22 mouse cellular contexts compared by ENCODE assay signal in genomic region chr12:77594092-77594491, GRCm38 (mm10).
A peak's percentile ranks its signal among the peaks of the same experiment; 100 is the strongest.
DNase-seq lines count a peak whose midpoint lies in the region; ATAC-seq and TF ChIP-seq lines count a peak whose summit lies in the region.
"Had no signal": no experiment of that assay in that cellular context is flagged by ENCODE, and none has a peak within 500 bp of the region (broad histone marks: within the 10 kb centered on the region; RNA-seq: fewer than 3 reads in every experiment).

No protein-coding gene starts in this region.

- H3K4me2 ChIP-seq in midbrain, postnatal 0 days (ENCODE audit: low read depth, low read length, poor library complexity, severe bottlenecking), result no peak overlapping the region
- H3K4me2 ChIP-seq in midbrain, embryonic 16.5 days (ENCODE audit: low read length), result no peak overlapping the region
- H3K4me2 ChIP-seq in stomach, postnatal 0 days (replicated peaks; ENCODE audit: low read depth), result no peak overlapping the region

- intact Hi-C loops in left cerebral cortex, postnatal 4 days (cut with DNase I), result no loop called here

- TF ChIP-seq EP300 in stomach, postnatal 0 days (optimal IDR thresholded peaks at IDR 0.05), result no peak

- no peak overlapping the region for H3K9ac ChIP-seq in midbrain, postnatal 0 days (replicated peaks; ENCODE audit: low read length, poor library complexity, severe bottlenecking)
- H3K9ac ChIP-seq in midbrain, embryonic 16.5 days (ENCODE audit: low read depth, low read length), result no peak overlapping the region
- no peak overlapping the region for H3K9ac ChIP-seq in stomach, postnatal 0 days (ENCODE audit: low read length)

- DNase-seq in cerebellum, postnatal 10 days, result peak; percentile 67 to 68
- no peak for DNase-seq in cerebellum, postnatal 25 days
- peak; percentile 45 for DNase-seq in left cerebral cortex, postnatal 4 days
- no peak for DNase-seq in left cerebral cortex, adult 11 months (ENCODE audit: low spot score)
- DNase-seq in midbrain, postnatal 0 days (ENCODE audit: low spot score), result peak; percentile 57
- DNase-seq in 416B (ENCODE audit: low read depth), result peak; percentile 10
- no peak for DNase-seq in stomach, postnatal 0 days (ENCODE audit: low spot score)
- DNase-seq: adrenal gland, adult 2 months; adrenal gland, adult 8-10 months; adrenal gland, postnatal 10 days; adrenal gland, postnatal 14 days; adrenal gland, postnatal 25 days; adrenal gland, postnatal 36 days; B cell, adult 2 months; cerebellum, adult 11 months; cerebellum, adult 11-12 months had no signal

- no peaks in the 10 kb centered on the region for H3K9me3 ChIP-seq in midbrain, postnatal 0 days (ENCODE audit: low read length)
- H3K9me3 ChIP-seq in midbrain, embryonic 16.5 days (replicated peaks; ENCODE audit: control insufficient read depth, low read length, poor library complexity, severe bottlenecking), result no peaks in the 10 kb centered on the region
- no peaks in the 10 kb centered on the region for H3K9me3 ChIP-seq in stomach, postnatal 0 days (ENCODE audit: control insufficient read depth, low read length)
- H3K9me3 ChIP-seq: G1E had no signal

- no peaks in the 10 kb centered on the region for H3K36me3 ChIP-seq in midbrain, postnatal 0 days (ENCODE audit: insufficient read depth, low read length)
- H3K36me3 ChIP-seq in midbrain, embryonic 16.5 days (ENCODE audit: control insufficient read depth, insufficient read depth, low read length), result no peaks in the 10 kb centered on the region
- H3K36me3 ChIP-seq in stomach, postnatal 0 days (ENCODE audit: control insufficient read depth, insufficient read depth, low read length), result no peaks in the 10 kb centered on the region
- H3K36me3 ChIP-seq: G1E had no signal

- no peak overlapping the region for H3K27ac ChIP-seq in midbrain, postnatal 0 days (ENCODE audit: low read depth, low read length)
- no peak overlapping the region for H3K27ac ChIP-seq in midbrain, embryonic 16.5 days (ENCODE audit: low read length)
- no peak overlapping the region for H3K27ac ChIP-seq in stomach, postnatal 0 days (replicated peaks)

- no peak for TF ChIP-seq CTCF in midbrain, postnatal 0 days (IDR thresholded peaks at IDR 0.05)
- TF ChIP-seq CTCF in stomach, postnatal 0 days (IDR thresholded peaks at IDR 0.05; ENCODE audit: low read depth), result no peak

- H3K4me3 ChIP-seq in midbrain, postnatal 0 days (ENCODE audit: low read depth, low read length), result no peak overlapping the region
- H3K4me3 ChIP-seq in midbrain, embryonic 16.5 days (ENCODE audit: low read depth, low read length), result no peak overlapping the region
- no peak overlapping the region for H3K4me3 ChIP-seq in stomach, postnatal 0 days (ENCODE audit: low read depth, low read length)

- H3K4me1 ChIP-seq in midbrain, postnatal 0 days (ENCODE audit: insufficient read depth, low read length), result 0 out of 2 replicates have a peak, but pooled peaks cover 5% of the 10 kb centered on the region
- no peaks in the 10 kb centered on the region; the same call in 1 of the 2 replicates for H3K4me1 ChIP-seq in midbrain, embryonic 16.5 days (ENCODE audit: control insufficient read depth, insufficient read depth, low read length)
- H3K4me1 ChIP-seq in stomach, postnatal 0 days (replicated peaks; ENCODE audit: control insufficient read depth, insufficient read depth), result no peaks in the 10 kb centered on the region

- no peaks in the 10 kb centered on the region for H3K27me3 ChIP-seq in midbrain, postnatal 0 days (ENCODE audit: insufficient read depth, low read length)
- H3K27me3 ChIP-seq in midbrain, embryonic 16.5 days (ENCODE audit: control insufficient read depth, insufficient read depth, low read depth, low read length), result no peaks in the 10 kb centered on the region
- H3K27me3 ChIP-seq in stomach, postnatal 0 days (ENCODE audit: control insufficient read depth, insufficient read depth, low read length), result no peaks in the 10 kb centered on the region
- H3K27me3 ChIP-seq: CH12.LX had no signal

- ATAC-seq in midbrain, postnatal 0 days (ENCODE audit: low FRiP score), result no peak
- ATAC-seq in midbrain, embryonic 16.5 days, result no peak
- ATAC-seq in stomach, postnatal 0 days (ENCODE audit: low FRiP score, low TSS enrichment), result no peak
- ATAC-seq: activated CD4-positive, CD25-positive, alpha-beta regulatory T cell, adult 4 months; CD4-positive, CD25-positive, alpha-beta regulatory T cell, adult 4 months; Patski had no signal

- WGBS in midbrain, postnatal 0 days, result 85% methylated on average over 1 of the region's 1 CpGs
- WGBS in midbrain, embryonic 16.5 days, result 100% methylated on average over 1 of the region's 1 CpGs
- WGBS in stomach, postnatal 0 days, result 80% methylated on average over 1 of the region's 1 CpGs

Comparison
In these comparisons a context has a peak if more than half of its experiments do, and no peak if none do; other contexts are left out.
1. DNase-seq: peak in cerebellum, postnatal 10 days (2 of 2), left cerebral cortex, postnatal 4 days (single experiment), midbrain, postnatal 0 days (single experiment) and 416B (single experiment); none in cerebellum, postnatal 25 days (0 of 2), left cerebral cortex, adult 11 months (single experiment) and stomach, postnatal 0 days (single experiment).